Mouse (Mus musculus) lung, postnatal 0 days (tissue): ENCODE data around the gene Fbxo9.

Source experiments
- CTCF ChIP-seq: IDR thresholded peaks from 2 replicates; pipeline ENCODE4 v1.5.1; 2016; ENCODE audit warnings: antibody characterized with exemption, mild to moderate bottlenecking
- EP300 ChIP-seq: IDR thresholded peaks from 2 replicates; pipeline ENCODE4 v1.6.1; 2016; ENCODE audit warnings: antibody characterized with exemption, mild to moderate bottlenecking, control low read depth

GRCm38 (mm10) chr9:78070496-78070895 is 38.4 kb downstream of the Fbxo9 start:
- TF ChIP-seq CTCF = no peak
- no peak for TF ChIP-seq EP300
